Mouse (Mus musculus) Patski (cell line): ENCODE measurements around the gene Fam160a2. TPM values are rescaled to one million over a fixed set of nuclear protein-coding genes. Genes with fewer than 3 reads are reported as not detected.
"Not testable (repeated sequence)": the region's sequence is repeated elsewhere in the genome, so short reads cannot be mapped to it uniquely, and the experiment has no call there.

Source experiments
- ATAC-seq: fragments of 100-300 bp; one replicate; pipeline ENCODE4 v1.8.0; 2021
- CTCF ChIA-PET: fragments of 350-600 bp; sonication (Branson Sonifier 250); formaldehyde crosslinking; loops from one replicate; lab custom pipeline; 2022; ENCODE audit warnings: inconsistent platforms; lab: Charles Lee
- POLR2A ChIA-PET: fragments of 350-600 bp; sonication (Branson Sonifier 250); formaldehyde crosslinking; loops from one replicate; lab custom pipeline; 2022; ENCODE audit warnings: antibody characterized with exemption, inconsistent platforms; lab: Charles Lee
- DNase-seq: peaks from one replicate; pipeline ENCODE4 v3.0.0-alpha.2; 2011; ENCODE audit warnings: low read depth, low spot score
- H3K27me3 ChIP-seq: fragments of 371-371 bp; one replicate; pipeline ENCODE4 v1.5.1; 2021
- CTCF ChIP-seq: fragments of 100-300 bp; IDR thresholded peaks from one replicate; pipeline ENCODE4 v1.5.1; 2021
- in situ Hi-C: fragments of 300-500 bp; cut with MboI; formaldehyde crosslinking; loops from 3 replicates; pipeline ENCODE4 v1.11.1; 2018; ENCODE audit warnings: low pct_unique_long_range_greater_than_20kb, mixed read lengths
- polyA plus RNA-seq: library from polyadenylated mRNA; unstranded; gene quantifications from one replicate; pipeline ENCODE4 v1.2.3, GENCODE M21; 2021

The Fam160a2 gene
- polyA plus RNA-seq, 1 experiment from 2014 or later: 24.4 TPM

DNA sequence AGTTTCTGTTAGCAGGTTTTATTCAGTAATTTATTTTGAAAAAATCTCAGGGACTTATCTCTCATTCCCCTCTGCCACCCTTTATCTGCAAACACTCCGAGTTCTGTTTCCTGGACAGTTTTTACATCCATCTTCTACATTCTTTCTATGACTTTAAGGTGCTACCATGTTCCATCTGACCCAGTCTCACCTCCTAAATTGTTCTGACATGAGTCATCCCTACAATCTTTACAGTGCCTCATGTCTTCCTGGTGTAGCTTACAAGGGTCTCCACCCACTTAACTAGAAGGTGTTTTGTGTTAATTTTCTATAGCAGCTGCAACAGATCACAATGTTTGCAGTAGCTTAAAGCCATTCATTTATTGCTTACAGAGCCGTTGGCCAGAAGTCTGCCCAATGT is 21.0 kb upstream of the Fam160a2 start:
- CTCF ChIA-PET: interaction anchor here (1.2 to 1.8 kb wide), 4 partner anchors 9 to 57 kb away, joined by 3 to 12 read pairs (median 4); no protein-coding TSS in a partner anchor
- in situ Hi-C loops: loop anchor here (5.0 kb wide), 1 partner anchor 51 kb away; no protein-coding TSS in a partner anchor
- POLR2A ChIA-PET: no interaction called here
- TF ChIP-seq CTCF: no peak
- DNase-seq (no peak), ATAC-seq (peak; percentile 44)
- peaks cover 2% of the 10 kb centered on the region for H3K27me3 ChIP-seq

GRCm38 (mm10) chr7:105418106-105418505 is 18.3 kb upstream of the Fam160a2 start:
- H3K27me3 ChIP-seq: no peaks in the 10 kb centered on the region
- ChIA-PET CTCF (no interaction called here), POLR2A (no interaction called here)
- DNase-seq (no peak), ATAC-seq (no peak)
- in situ Hi-C loops: no loop called here
- TF ChIP-seq CTCF: no peak

- no peak for TF ChIP-seq CTCF
- ATAC-seq: no peak
- ChIA-PET POLR2A (no interaction called here), CTCF (interaction anchor here (0.8 kb wide), 1 partner anchor 99 kb away, joined by 3 read pairs; no protein-coding TSS in a partner anchor)
- no peak for DNase-seq
- H3K27me3 ChIP-seq: no peaks in the 10 kb centered on the region
- in situ Hi-C loops: no loop called here
Observed at GRCm38 (mm10) chr7:105416529-105416928, 16.7 kb upstream of the Fam160a2 start.

DNA sequence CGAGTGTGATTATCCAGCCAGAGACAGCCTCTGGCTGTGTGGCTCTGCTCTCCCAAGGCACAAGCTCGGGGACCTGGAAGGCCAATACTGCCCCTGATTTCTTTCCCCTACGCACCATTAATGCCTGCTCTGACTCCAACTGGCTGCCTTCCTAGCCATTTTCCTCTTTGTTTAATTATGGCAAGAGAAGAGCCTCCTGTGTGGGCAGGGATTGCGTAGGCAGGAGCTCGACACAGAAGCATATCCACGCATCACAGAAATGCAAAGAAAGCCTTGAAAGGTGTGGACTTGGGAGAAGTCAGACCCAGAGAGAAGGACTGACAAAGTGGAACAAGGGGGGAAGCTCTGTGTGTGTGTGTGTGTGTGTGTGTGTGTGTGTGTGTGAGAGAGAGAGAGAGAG is 14.5 kb upstream of the Fam160a2 start:
- no peak for DNase-seq
- in situ Hi-C loops: no loop called here
- CTCF ChIA-PET: no interaction called here
- POLR2A ChIA-PET: no interaction called here
- no peak for TF ChIP-seq CTCF
- no peak for ATAC-seq
- no peaks in the 10 kb centered on the region for H3K27me3 ChIP-seq

- CTCF ChIA-PET: interaction anchor here (0.6 to 2.5 kb wide), 18 partner anchors 9 to 240 kb away, joined by 3 to 19 read pairs (median 4); partner anchors contain the start of gene Fam160a2
- H3K27me3 ChIP-seq, in situ Hi-C loops, POLR2A ChIA-PET: not testable (repeated sequence)
- TF ChIP-seq CTCF: peak; percentile 90
- ATAC-seq (peak; percentile 67), DNase-seq (peak; percentile 7)
Observed at GRCm38 (mm10) chr7:105411874-105412632, 12.2 kb upstream of the Fam160a2 start.

DNA sequence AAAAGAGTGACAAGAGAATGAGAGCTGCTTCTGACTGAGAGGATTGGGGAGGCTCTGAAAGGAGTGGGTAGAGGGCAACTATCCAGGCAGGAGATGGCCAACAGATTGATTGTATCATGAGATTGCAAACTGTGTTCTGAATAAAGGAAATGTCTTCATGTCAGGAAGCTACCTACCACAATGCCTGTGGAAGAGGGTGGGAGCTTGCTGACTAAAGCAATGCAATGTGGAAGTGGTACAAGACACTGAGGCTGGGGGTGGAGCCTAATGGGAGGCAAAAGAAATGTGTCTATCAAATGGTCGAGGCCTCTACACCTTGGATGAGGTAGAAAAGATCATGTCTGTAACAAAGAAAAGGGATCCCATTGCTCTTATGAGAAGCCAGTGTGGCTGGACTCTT is 6.5 kb upstream of the Fam160a2 start:
- no peak for TF ChIP-seq CTCF
- POLR2A ChIA-PET: no interaction called here
- no peak for ATAC-seq
- in situ Hi-C loops: loop anchor here (5.0 kb wide), 1 partner anchor 111 kb away; no protein-coding TSS in a partner anchor
- H3K27me3 ChIP-seq: no peaks in the 10 kb centered on the region
- CTCF ChIA-PET: interaction anchor here (1.2 to 1.3 kb wide), 2 partner anchors 110 to 119 kb away, joined by 3 read pairs; no protein-coding TSS in a partner anchor
- no peak for DNase-seq

DNA sequence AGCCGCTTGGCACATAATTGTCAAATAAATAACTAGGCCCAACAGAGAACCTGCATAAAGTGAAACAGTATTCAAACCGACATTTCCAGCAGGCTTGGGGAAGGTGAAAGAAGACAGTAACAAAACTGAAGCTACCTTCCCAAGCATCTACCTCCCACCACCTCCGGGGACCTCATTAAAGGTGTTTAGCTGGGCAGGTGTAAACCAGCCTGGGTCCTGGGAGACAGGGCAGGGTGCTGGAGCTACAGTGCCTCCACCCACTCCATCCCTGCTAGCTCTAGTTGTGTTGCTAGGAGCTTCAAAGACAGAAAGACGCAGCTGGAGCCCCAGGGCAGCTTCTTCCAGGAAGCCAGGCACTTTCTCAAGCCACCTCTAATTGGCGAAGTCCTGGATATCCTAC is 4.4 kb upstream of the Fam160a2 start, which contains the start of gene Cnga4:
Gene Cnga4 (plus strand): TSS at position 301 of the 400 bp plus-strand sequence.
- CTCF ChIA-PET: no interaction called here
- TF ChIP-seq CTCF: no peak
- no peaks in the 10 kb centered on the region for H3K27me3 ChIP-seq
- no peak for DNase-seq
- ATAC-seq: no peak
- in situ Hi-C loops: no loop called here
- POLR2A ChIA-PET: no interaction called here

- H3K27me3 ChIP-seq: no peaks in the 10 kb centered on the region
- ChIA-PET POLR2A (interaction anchor here (0.9 kb wide), 1 partner anchor 112 kb away, joined by 3 read pairs; no protein-coding TSS in a partner anchor), CTCF (interaction anchor here (1.2 to 1.8 kb wide), 6 partner anchors 13 to 130 kb away, joined by 3 to 7 read pairs (median 4); no protein-coding TSS in a partner anchor)
- in situ Hi-C loops: loop anchor here (10.0 to 25.0 kb wide), 2 partner anchors 238 to 336 kb away; partner anchors contain the start of genes Arfip2, Gm45799, Ilk and Rrp8
- no peak for DNase-seq
- TF ChIP-seq CTCF: no peak
- ATAC-seq: no peak
Observed at GRCm38 (mm10) chr7:105399058-105399934, 558 bp downstream of the Fam160a2 start.

DNA sequence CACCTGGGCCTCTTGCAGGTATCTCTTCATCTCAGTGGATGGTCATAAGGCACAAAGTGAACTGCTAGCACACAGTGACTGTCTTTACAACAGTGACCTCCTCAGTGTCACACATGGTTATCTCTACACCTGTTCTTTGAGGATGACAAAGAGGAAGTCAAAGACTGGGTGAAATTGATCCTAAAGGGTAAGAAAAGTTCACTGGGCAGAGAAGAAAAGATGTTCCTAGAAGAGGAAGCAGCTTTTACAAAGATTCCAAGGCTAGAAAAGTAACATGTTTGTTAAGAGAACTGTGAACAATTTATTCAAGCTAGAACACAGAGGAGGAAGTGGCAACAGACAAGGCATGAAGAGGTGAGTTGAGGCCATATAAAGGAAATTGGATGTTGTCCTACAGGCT is 3.7 kb downstream of the Fam160a2 start:
- no peak for ATAC-seq
- ChIA-PET POLR2A (no interaction called here), CTCF (interaction anchor here (2.3 kb wide), 1 partner anchor 11 kb away, joined by 6 read pairs; no protein-coding TSS in a partner anchor)

More for the DNA sequence above, 3.7 kb downstream of the Fam160a2 start:
- no peaks in the 10 kb centered on the region for H3K27me3 ChIP-seq
- no peak for DNase-seq
- no peak for TF ChIP-seq CTCF
- in situ Hi-C loops: loop anchor here (10.0 to 25.0 kb wide), 2 partner anchors 241 to 339 kb away; partner anchors contain the start of genes Arfip2, Gm45799, Ilk and Rrp8
